Mouse (Mus musculus) forebrain, embryonic 15.5 days (tissue): Measurements from ENCODE around the gene Prdm1. TPM values are rescaled to one million over a fixed set of nuclear protein-coding genes. Genes with fewer than 3 reads are reported as not detected.

Experiments used
- ATAC-seq: fragments of 200-750 bp; cut with Nextera tagmentation; replicated peaks from 2 replicates; pipeline ENCODE4 v1.8.0; 2017; ENCODE audit warnings: mild to moderate bottlenecking, moderate TSS enrichment, moderate library complexity
- H3K27ac ChIP-seq: fragments of 300-500 bp; sonication (generic); replicated peaks from 2 replicates; pipeline ENCODE4 v1.5.1; 2015; ENCODE audit warnings: mild to moderate bottlenecking, inconsistent platforms
- H3K27me3 ChIP-seq: fragments of 300-500 bp; sonication (generic); 2 replicates; pipeline ENCODE4 v1.6.1; 2015; ENCODE audit warnings: inconsistent platforms
- H3K36me3 ChIP-seq: fragments of 300-500 bp; sonication (generic); 2 replicates; pipeline ENCODE4 v1.6.1; 2015; ENCODE audit warnings: mild to moderate bottlenecking, inconsistent platforms
- H3K4me1 ChIP-seq: fragments of 300-500 bp; sonication (generic); 2 replicates; pipeline ENCODE4 v1.6.1; 2015; ENCODE audit warnings: inconsistent platforms
- H3K4me2 ChIP-seq: fragments of 300-500 bp; sonication (generic); replicated peaks from 2 replicates; pipeline ENCODE4 v1.6.1; 2015; ENCODE audit warnings: mild to moderate bottlenecking, inconsistent platforms
- H3K4me3 ChIP-seq: fragments of 300-500 bp; sonication (generic); 2 replicates; pipeline ENCODE4 v1.5.1; 2015; ENCODE audit warnings: mild to moderate bottlenecking, inconsistent platforms
- H3K9ac ChIP-seq: fragments of 300-500 bp; sonication (generic); replicated peaks from 2 replicates; pipeline ENCODE4 v1.6.1; 2015; ENCODE audit warnings: mild to moderate bottlenecking, inconsistent platforms
- H3K9me3 ChIP-seq: fragments of 300-500 bp; sonication (generic); 2 replicates; pipeline ENCODE4 v1.6.1; 2016; ENCODE audit warnings: inconsistent platforms
- WGBS: fragments of 180-500 bp; shearing (Covaris S2); methylation state at CpG from one replicate; pipeline ENCODE4 v1.1.7; 2015; ENCODE audit warnings: mixed read lengths; 5-methylcytosine and 5-hydroxymethylcytosine counted together
- polyA plus RNA-seq: library from polyadenylated mRNA; unstranded; fragments of >200 nt; fragmentation: Nextera tagmentation; extraction: Ambion mirVana; gene quantifications from 2 replicates; pipeline ENCODE4 v1.2.1, GENCODE M21; 2015

Prdm1 gene
- polyA plus RNA-seq, 1 experiment from 2014 or later = 0.45 TPM

DNA sequence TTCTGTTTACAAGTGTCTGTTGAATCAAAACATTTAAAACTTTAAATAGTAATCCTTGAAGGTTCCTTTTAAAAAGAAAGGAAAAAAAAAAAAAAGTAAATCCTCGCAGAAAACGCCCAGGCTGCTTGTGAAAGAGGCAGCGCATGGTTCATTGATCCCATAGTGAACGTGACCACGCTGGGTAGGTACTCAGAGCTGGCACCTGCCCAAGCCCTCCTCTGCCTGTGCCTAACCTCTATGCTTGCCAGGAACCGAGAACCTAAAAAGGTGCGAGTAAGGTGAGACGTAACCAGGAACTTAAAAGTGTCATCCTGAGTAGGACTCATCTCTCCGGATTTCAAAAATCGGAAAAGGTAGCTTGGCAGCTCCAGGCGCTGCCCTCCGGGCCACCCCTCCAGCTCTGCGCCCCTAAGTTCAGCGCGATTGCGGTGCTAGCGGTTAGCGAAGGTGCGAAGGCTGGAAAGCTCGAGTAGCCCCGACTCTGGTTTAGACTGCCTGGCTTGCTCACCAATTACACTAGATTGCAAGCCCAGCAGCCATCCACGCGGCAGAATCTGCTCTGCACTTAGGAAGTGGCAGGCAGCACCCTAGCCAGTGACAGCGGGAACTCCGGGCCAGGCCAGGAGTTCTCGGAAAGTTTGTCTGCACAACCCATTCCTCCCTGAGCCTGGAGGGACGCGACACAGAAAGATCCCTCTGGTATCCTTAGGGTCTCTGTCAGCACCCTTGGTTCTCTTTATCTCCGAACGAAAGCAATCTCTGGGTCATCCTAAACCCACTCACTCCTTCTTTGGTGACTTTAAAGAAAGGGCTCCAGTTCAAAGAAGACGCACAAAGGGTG lies 1.3 kb downstream of the Prdm1 start:
- peaks cover 84% of the 10 kb centered on the region for H3K27me3 ChIP-seq
- H3K27ac ChIP-seq = no peak overlapping the region
- H3K4me2 ChIP-seq = peak overlapping the region; percentile 38
- peaks cover 20% of the 10 kb centered on the region for H3K4me1 ChIP-seq
- under 1% methylated on average over 31 of the region's 31 CpGs for WGBS
- ATAC-seq = peak; percentile 28; the same call in 1 of the 2 replicates
- H3K36me3 ChIP-seq = no peaks in the 10 kb centered on the region
- no peaks in the 10 kb centered on the region for H3K9me3 ChIP-seq
- H3K4me3 ChIP-seq = peak overlapping the region; percentile 25
- no peak overlapping the region; the same call in 1 of the 2 replicates for H3K9ac ChIP-seq

DNA sequence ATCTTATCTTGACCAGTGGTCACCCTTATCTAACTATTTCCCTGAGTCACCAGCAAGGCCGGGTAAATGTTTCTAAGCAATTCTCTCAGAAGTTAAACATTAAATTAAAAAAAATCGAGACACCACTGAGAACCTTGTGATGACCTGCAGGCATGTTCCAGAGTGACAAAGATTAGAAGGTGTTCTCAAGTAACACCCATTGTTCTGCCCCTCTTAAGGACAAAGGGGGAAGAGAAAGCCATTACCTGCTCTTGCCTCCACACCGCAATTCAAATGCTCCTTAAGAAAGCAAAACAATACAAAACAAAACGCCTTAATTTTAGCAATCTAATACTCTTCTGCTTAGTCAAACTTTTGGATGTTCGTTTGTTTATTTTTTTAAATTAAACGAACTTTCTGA lies 8.1 kb downstream of the Prdm1 start:
- no peaks in the 10 kb centered on the region for H3K36me3 ChIP-seq
- H3K27ac ChIP-seq = no peak overlapping the region
- H3K9ac ChIP-seq = no peak overlapping the region
- 17% methylated on average over 6 of the region's 6 CpGs for WGBS
- H3K9me3 ChIP-seq = no peaks in the 10 kb centered on the region
- H3K4me3 ChIP-seq = no peak overlapping the region
- ATAC-seq = no peak
- no peaks in the 10 kb centered on the region for H3K4me1 ChIP-seq
- H3K27me3 ChIP-seq = peaks cover 33% of the 10 kb centered on the region
- no peak overlapping the region for H3K4me2 ChIP-seq

DNA sequence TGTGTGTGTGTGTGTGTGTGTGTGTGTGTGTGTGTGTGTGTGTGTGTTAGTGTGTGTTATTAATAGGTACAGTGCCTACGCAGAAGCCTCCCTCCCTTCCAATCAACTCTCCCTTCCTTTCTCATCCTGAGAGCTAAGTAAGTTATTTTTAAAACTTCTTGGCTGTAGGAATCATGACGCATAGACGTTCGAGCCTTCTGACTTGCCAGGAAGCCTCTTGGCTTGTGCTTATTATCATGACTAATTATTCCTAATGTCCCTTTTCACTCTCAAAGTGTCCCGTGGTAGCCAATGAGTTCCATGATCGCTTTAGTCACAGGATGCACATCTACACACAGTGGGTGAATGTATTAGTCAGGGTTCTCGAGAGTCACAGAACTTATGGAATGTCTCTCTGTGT lies 9.7 kb downstream of the Prdm1 start:
- no peak for ATAC-seq
- Histone ChIP-seq H3K4me2 (no peak overlapping the region), H3K36me3 (no peaks in the 10 kb centered on the region), H3K9ac (no peak overlapping the region), H3K27me3 (peaks cover 20% of the 10 kb centered on the region; the same call in 1 of the 2 replicates), H3K4me3 (no peak overlapping the region), H3K9me3 (no peaks in the 10 kb centered on the region), H3K27ac (no peak overlapping the region), H3K4me1 (no peaks in the 10 kb centered on the region)
- 70% methylated on average over 7 of the region's 7 CpGs for WGBS

DNA sequence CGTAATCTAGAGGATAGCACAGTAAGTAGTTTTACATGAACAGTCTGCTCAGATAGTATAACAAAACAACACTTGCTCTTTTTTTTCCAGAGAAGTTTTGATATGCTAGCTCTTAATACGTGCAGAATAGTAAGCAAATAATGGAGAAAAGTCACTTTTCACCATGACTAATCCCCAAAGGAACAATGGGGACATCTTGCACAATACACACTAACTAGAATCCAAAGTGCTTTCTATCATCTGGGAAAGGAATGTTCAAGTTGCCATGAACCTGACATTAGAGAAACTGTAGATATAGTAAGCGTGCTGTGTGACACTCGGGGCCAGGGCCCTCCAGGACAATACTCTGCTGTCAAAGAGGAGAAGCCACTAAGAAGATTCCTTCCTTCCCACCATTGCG lies 15.2 kb downstream of the Prdm1 start:
- no peak for ATAC-seq
- no peak overlapping the region for H3K27ac ChIP-seq
- no peak overlapping the region for H3K9ac ChIP-seq
- 86% methylated on average over 5 of the region's 5 CpGs for WGBS
- no peaks in the 10 kb centered on the region for H3K36me3 ChIP-seq
- no peaks in the 10 kb centered on the region for H3K9me3 ChIP-seq
- no peaks in the 10 kb centered on the region for H3K4me1 ChIP-seq
- no peaks in the 10 kb centered on the region for H3K27me3 ChIP-seq
- H3K4me2 ChIP-seq = no peak overlapping the region
- no peak overlapping the region for H3K4me3 ChIP-seq

DNA sequence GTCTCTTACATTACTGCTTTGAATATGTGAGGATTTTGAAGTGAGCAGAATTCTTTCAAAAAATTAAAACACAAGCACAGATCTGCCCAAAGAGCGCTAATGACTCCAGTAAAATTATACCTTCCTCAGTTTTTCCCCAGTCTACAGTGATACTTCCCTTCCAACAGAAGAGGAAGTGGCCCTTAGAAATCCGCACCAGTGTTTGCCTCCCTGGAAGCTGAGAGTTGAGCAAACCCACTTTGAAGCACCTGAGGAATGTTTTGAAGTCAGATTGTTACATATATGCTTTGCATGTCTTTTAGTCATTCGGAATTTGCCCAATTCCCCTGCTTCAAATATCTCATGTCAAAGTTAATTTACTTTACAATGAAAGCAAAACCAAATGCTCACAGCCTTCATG lies 17.3 kb downstream of the Prdm1 start:
- Histone ChIP-seq H3K27ac (no peak overlapping the region), H3K4me2 (no peak overlapping the region), H3K27me3 (no peaks in the 10 kb centered on the region), H3K9ac (no peak overlapping the region), H3K4me1 (no peaks in the 10 kb centered on the region), H3K4me3 (no peak overlapping the region), H3K36me3 (no peaks in the 10 kb centered on the region), H3K9me3 (no peaks in the 10 kb centered on the region)
- ATAC-seq = no peak
- 84% methylated on average over 3 of the region's 3 CpGs for WGBS

DNA sequence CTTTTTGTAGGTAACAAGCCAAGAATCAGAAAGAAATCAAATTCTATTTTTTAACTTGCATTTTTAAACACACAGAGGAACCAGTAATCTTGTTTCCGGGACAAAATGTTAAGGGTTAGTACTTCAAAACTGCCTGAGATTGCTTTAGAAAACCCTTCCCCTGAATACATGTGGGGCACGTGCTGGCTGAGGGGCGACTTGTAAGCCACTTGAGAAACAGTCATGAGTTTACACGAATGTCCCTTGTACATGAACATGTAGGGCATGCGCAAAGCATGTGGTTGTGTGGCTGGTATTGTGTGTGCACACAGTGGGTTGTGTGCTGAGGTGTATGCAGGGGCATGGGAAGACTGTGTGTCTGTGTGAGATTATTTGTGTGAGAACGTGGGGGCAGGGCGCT lies 19.7 kb downstream of the Prdm1 start:
- Histone ChIP-seq H3K4me1 (no peaks in the 10 kb centered on the region), H3K27ac (no peak overlapping the region), H3K27me3 (no peaks in the 10 kb centered on the region), H3K9ac (no peak overlapping the region), H3K9me3 (no peaks in the 10 kb centered on the region), H3K4me3 (no peak overlapping the region), H3K4me2 (no peak overlapping the region), H3K36me3 (no peaks in the 10 kb centered on the region)
- no peak for ATAC-seq
- WGBS = 93% methylated on average over 7 of the region's 7 CpGs

DNA sequence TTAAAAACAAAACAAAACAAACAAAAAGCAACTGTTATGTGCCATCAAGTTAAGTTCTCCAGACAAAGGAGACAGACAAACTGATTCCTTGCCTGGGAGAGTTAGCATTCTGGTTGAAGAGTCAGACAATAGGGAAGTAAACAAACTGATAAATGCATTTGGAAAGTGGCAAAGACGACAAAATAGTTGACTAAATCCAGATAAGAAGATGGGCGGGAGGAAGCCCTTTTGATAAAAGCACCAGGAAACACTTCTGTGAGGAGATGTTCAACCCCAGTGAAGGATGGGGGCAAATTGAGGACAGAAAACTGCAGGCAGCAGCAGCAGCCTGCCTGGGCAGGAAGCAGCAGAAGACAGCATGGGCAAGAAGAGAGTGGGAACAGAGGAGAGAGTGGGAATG lies 20.3 kb downstream of the Prdm1 start:
- 56% methylated on average over 2 of the region's 2 CpGs for WGBS
- no peaks in the 10 kb centered on the region for H3K4me1 ChIP-seq
- H3K27ac ChIP-seq = no peak overlapping the region
- ATAC-seq = no peak
- H3K4me3 ChIP-seq = no peak overlapping the region
- no peak overlapping the region for H3K4me2 ChIP-seq
- H3K9ac ChIP-seq = no peak overlapping the region
- no peaks in the 10 kb centered on the region for H3K9me3 ChIP-seq
- no peaks in the 10 kb centered on the region for H3K27me3 ChIP-seq
- H3K36me3 ChIP-seq = no peaks in the 10 kb centered on the region

DNA sequence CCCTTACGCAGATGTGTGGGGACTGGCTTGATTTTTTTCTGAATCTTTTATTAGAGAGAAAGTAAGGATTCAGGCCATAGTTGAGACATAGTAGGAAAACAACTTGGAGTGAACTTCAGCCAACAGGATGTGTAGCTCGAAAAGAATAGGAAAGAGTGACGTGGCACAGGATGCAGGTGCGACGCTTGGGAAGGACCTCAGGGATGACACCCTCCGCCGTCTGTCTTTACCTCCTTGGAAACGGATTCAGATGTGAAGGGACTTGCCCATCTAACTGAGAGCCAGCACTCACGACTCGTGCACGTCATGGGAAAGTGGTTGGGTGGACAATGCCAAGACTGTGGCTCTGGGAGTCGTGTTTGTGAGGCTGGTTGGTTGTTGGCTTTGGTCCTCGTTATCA lies 25.4 kb downstream of the Prdm1 start:
- Histone ChIP-seq H3K27me3 (0 out of 2 replicates have a peak, but pooled peaks cover 3% of the 10 kb centered on the region), H3K27ac (no peak overlapping the region), H3K9ac (no peak overlapping the region), H3K4me1 (no peaks in the 10 kb centered on the region), H3K36me3 (no peaks in the 10 kb centered on the region), H3K9me3 (no peaks in the 10 kb centered on the region), H3K4me3 (no peak overlapping the region), H3K4me2 (no peak overlapping the region)
- no peak for ATAC-seq
- 59% methylated on average over 13 of the region's 13 CpGs for WGBS

DNA sequence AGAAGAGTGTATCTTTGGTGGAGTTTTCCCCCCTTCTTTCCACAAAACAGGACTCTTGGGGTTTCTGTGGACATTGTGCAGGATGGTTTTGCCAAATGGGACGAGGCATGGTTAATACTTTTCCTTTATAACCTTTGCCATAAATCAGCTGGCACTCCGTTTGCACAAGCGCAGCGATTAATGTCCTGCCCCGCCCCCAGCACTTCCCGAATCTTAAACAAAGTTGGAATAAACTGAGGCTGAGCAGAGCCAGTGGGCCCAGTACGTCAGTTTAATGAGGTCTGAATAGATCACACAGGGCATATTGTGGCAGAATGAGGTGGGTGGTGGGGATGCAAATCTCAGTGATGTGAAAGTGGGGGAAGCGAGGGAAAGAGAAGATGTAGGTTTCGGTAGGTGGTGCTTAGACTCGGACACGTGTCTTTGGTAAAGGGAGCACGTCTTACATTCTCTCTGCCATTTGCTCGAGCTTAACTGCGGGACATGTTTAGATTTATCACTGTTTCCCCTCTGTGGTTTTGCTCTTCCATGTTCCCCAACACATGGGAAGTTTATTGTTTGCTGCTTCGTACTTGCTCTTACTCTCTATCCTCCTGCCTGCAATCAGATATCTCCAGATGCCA lies 28.3 kb downstream of the Prdm1 start:
- 78% methylated on average over 15 of the region's 15 CpGs for WGBS

DNA sequence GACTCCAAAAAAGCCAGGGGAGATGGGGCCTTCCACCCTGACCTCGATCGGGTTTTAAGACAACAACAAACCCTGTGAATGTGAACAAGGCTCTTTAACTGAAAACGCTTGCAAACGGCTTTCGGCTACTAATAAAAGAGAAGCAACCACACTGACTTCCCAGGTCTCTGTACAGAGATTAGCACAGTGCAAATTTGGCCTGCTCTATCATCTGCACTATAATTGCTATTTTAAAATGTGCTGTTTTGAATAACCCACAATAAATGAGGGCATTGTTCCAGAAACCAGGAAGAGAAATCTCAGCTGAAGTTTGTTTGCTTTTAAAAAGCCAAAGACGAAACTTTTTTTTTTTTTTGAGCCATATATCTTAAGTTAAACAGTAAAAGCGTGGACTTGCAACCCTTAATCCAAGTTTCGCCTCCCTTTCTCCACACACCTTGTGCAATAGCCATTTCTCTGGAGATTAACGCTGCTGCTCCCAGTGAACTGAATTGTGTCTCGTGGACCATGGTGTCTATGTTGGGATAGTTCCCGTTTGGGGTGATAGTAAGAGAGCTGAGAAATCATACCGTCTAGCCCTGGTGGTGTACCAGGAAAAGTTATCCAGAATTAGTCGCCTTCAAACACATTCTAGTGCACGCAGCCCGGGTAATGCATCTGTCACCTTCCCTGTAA lies 34.3 kb downstream of the Prdm1 start:
- 67% methylated on average over 15 of the region's 15 CpGs for WGBS
- peaks cover 11% of the 10 kb centered on the region for H3K4me1 ChIP-seq
- H3K4me3 ChIP-seq = no peak overlapping the region
- no peaks in the 10 kb centered on the region for H3K36me3 ChIP-seq
- no peaks in the 10 kb centered on the region for H3K9me3 ChIP-seq
- H3K27ac ChIP-seq = no peak overlapping the region
- H3K27me3 ChIP-seq = peaks cover 17% of the 10 kb centered on the region; the same call in 1 of the 2 replicates
- H3K4me2 ChIP-seq = no peak overlapping the region
- no peak overlapping the region for H3K9ac ChIP-seq
- no peak for ATAC-seq

More for the DNA sequence above, 28.3 kb downstream of the Prdm1 start:
- Histone ChIP-seq H3K27ac (no peak overlapping the region), H3K4me3 (no peak overlapping the region), H3K27me3 (peaks cover 18% of the 10 kb centered on the region; the same call in 1 of the 2 replicates), H3K9me3 (no peaks in the 10 kb centered on the region), H3K4me2 (no peak overlapping the region), H3K4me1 (0 out of 2 replicates have a peak, but pooled peaks cover 3% of the 10 kb centered on the region), H3K9ac (no peak overlapping the region), H3K36me3 (no peaks in the 10 kb centered on the region)
- no peak for ATAC-seq

DNA sequence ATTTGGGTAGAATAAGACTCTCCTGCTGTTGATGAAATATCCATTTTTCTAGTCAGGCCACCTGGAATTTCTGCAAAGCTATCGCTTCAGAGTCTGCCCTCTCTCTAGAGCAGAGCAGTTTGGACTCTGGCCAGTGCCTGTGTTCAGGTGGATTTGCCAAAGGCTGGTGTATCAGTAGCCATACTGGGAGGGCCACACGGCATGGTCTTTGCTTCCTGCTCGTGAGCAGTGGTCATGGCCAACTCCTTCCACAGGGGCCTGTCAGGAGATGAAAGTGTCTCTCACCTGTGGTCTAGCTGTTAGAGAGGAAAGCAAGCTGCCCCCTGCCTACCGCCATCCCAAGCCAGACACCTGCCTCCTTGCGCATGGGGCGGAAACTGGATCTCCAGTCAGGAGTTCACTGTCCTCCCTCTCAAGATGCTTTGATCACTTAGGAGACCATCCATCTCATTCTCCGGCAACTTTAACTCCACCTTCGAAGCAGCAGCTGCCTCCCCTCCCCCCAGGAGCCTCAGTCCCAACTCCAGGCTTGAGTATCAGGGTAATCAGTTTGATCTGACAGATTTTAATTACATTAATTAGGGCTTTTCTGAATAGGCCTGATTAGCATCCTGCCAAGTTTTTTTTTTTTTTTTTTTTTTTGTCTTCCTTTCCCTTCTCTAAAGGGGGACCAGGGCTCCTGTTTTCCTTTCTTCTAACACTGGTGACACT lies 35.3 kb downstream of the Prdm1 start:
- 42% methylated on average over 8 of the region's 8 CpGs for WGBS
- ATAC-seq = peak; percentile 88

More for the DNA sequence above, 35.3 kb downstream of the Prdm1 start:
- H3K27ac ChIP-seq = no peak overlapping the region
- peaks cover 11% of the 10 kb centered on the region for H3K4me1 ChIP-seq
- no peak overlapping the region for H3K4me2 ChIP-seq
- no peaks in the 10 kb centered on the region for H3K36me3 ChIP-seq
- H3K9me3 ChIP-seq = no peaks in the 10 kb centered on the region
- H3K27me3 ChIP-seq = peaks cover 17% of the 10 kb centered on the region; the same call in 1 of the 2 replicates
- no peak overlapping the region for H3K9ac ChIP-seq
- H3K4me3 ChIP-seq = no peak overlapping the region
